Mouse (Mus musculus) CH12F3 (cell line): ENCODE measurements around the gene AC134908.4.

Source experiments
- in situ Hi-C: fragments of 300-500 bp; cut with MboI; formaldehyde crosslinking; loops from 2 replicates; pipeline ENCODE4 v1.14.3; 2020; ENCODE audit warnings: low sequenced_read_pairs

The AC134908.4 gene

GRCm38 (mm10) chr17:25795609-25796092 is at the start of gene AC134908.4:
Gene AC134908.4, minus strand, starts transcription at chr17:25795659.
- in situ Hi-C loops, result no loop called here

GRCm38 (mm10) chr17:25844396-25844901 is 49.0 kb upstream of the AC134908.4 start, which contains the start of gene Rhot2:
Gene Rhot2, minus strand, starts transcription at chr17:25844851.
- in situ Hi-C loops, result no loop called here

GRCm38 (mm10) chr17:25843636-25844395 is 48.4 kb upstream of the AC134908.4 start:
- in situ Hi-C loops, result no loop called here

GRCm38 (mm10) chr17:25843122-25843521 is 47.7 kb upstream of the AC134908.4 start:
- in situ Hi-C loops, result no loop called here

- in situ Hi-C loops, result no loop called here
Observed at GRCm38 (mm10) chr17:25842509-25842908, 47.0 kb upstream of the AC134908.4 start.

- in situ Hi-C loops, result no loop called here
Observed at GRCm38 (mm10) chr17:25841117-25841880, 45.8 kb upstream of the AC134908.4 start, which contains the start of gene Gm20683. Gene Gm20683, minus strand, starts transcription at chr17:25841763.

- in situ Hi-C loops, result no loop called here
Observed at GRCm38 (mm10) chr17:25840519-25840918, 45.1 kb upstream of the AC134908.4 start.

- in situ Hi-C loops, result no loop called here
Observed at GRCm38 (mm10) chr17:25839455-25840235, 44.2 kb upstream of the AC134908.4 start.

- in situ Hi-C loops, result no loop called here
Observed at GRCm38 (mm10) chr17:25838904-25839303, 43.4 kb upstream of the AC134908.4 start.

- in situ Hi-C loops, result no loop called here
Observed at GRCm38 (mm10) chr17:25837533-25837932, 42.1 kb upstream of the AC134908.4 start.

GRCm38 (mm10) chr17:25837076-25837410 is 41.6 kb upstream of the AC134908.4 start, which contains the start of gene Rhbdl1:
Gene Rhbdl1, minus strand, starts transcription at chr17:25837295.
- in situ Hi-C loops, result no loop called here

GRCm38 (mm10) chr17:25836397-25837075 is 41.1 kb upstream of the AC134908.4 start:
- in situ Hi-C loops, result no loop called here

GRCm38 (mm10) chr17:25835816-25836215 is 40.4 kb upstream of the AC134908.4 start:
- in situ Hi-C loops, result no loop called here

- in situ Hi-C loops, result no loop called here
Observed at GRCm38 (mm10) chr17:25835301-25835700, 39.8 kb upstream of the AC134908.4 start.

- in situ Hi-C loops, result no loop called here
Observed at GRCm38 (mm10) chr17:25834595-25835222, 39.2 kb upstream of the AC134908.4 start.

GRCm38 (mm10) chr17:25833961-25834594 is 38.6 kb upstream of the AC134908.4 start:
- in situ Hi-C loops, result no loop called here

GRCm38 (mm10) chr17:25833291-25833663 is 37.8 kb upstream of the AC134908.4 start, which contains the start of gene Stub1:
Gene Stub1, minus strand, starts transcription at chr17:25833404.
- in situ Hi-C loops, result no loop called here

- in situ Hi-C loops, result no loop called here
Observed at GRCm38 (mm10) chr17:25832436-25833290, 37.2 kb upstream of the AC134908.4 start.
